Mouse (Mus musculus) urinary bladder, postnatal 14 days (tissue): ENCODE data around the gene Disp1.

ENCODE experiments used
- DNase-seq: peaks from one replicate; pipeline ENCODE4 v3.0.0; 2021; ENCODE audit warnings: low spot score

The Disp1 gene

DNA sequence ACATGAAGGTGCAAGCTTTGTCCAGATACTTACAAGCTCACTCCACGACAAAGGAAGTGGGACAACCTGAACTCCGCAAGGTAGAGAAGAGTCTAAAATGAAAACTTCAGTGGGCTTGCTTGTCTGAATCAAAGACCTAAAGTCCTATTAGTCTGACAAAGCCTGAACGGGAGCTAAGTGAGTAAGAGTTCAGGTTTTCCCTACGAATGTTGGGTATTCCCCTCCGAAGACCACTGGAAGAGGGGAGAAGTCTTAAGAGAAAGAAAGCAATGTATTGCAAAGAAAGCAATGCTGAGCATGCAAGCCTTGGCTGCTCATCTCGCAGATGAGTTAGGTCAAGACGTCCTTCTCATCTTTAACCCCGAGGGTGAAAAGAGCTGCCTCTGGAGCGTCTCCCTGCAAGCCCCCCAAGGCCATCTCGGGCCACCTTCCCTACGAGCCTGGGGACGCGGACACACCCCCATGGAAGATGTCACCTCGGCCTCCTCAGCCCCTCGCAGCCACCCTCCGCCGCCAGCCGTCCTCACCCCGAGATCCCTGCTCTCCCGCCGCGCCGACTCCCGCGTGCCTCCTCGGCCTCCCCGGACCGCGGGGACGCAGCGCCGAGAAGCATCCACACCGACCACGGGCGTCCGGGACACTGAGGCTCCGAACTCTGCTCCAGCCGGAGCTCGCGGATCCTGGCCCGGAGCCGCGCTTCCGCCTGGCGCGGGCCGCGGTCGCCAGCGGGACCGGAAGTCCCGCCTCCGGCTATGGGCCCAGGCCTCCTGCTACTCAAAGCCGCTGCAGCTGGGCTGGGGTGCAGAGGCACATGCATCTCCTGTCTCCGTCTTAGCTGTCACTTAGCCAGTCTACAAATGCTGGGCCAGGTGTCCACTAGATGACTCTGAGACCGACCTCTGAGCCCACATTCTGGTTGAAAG lies at the start of gene Disp1:
Disp1 (minus strand) TSS at position 727 of the 923 bp plus-strand sequence.
- DNase-seq, result peak; percentile 70

DNA sequence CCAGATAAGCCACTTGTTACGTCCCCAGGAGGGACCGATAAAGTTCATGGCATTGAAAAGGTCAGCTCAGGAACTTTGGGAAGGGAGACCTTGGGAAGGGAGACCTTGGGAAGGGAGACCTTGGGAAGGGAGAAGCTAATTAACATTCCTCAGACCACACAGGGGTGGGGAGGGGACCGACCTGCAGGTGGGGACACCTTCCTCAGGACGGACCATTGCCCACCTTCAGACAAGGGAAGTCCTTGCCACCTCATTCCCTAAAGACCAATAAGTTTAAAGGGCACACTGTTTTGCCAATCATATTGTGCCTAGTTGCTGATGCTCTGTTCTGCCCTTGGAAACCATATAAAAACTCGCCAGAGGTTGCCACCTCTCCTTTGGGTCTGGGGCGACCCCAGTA lies 46.3 kb upstream of the Disp1 start:
- no peak for DNase-seq

DNA sequence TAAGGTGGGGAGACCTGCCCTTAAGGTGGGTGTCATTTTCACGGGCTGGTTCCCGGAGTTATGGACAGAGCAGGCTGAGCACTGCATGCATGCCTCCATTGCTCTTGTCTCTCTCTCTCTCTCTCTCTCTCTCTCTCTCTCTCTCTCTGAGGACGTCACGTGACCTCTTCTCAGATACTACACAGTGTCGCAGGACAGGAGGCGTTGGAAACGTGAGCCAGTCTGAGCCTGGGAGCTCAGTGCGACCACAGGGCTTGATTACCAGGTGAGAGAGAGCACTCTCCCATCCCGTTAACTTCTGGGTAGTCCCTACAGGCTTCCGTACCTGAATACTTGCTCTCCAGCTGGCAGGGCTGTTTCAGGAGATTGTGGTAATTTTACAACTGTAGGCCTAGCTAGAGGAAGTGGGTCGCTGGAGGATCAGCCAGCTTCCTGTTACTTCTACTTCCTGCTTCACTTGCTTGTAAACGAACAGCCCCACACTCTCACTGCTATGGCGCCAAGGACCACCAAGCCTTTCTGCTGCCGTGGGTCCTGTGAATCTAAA lies 44.7 kb upstream of the Disp1 start:
- no peak for DNase-seq

GRCm38 (mm10) chr1:183264145-183265008 lies 43.1 kb upstream of the Disp1 start:
- DNase-seq, result no peak

- DNase-seq, result no peak
Observed at GRCm38 (mm10) chr1:183252574-183252973, 31.3 kb upstream of the Disp1 start.

GRCm38 (mm10) chr1:183251818-183252217 lies 30.5 kb upstream of the Disp1 start:
- DNase-seq, result no peak

- DNase-seq, result no peak
Observed at GRCm38 (mm10) chr1:183250612-183251011, 29.3 kb upstream of the Disp1 start.

GRCm38 (mm10) chr1:183248144-183248543 lies 26.8 kb upstream of the Disp1 start:
- DNase-seq, result no peak

GRCm38 (mm10) chr1:183243293-183243692 lies 22.0 kb upstream of the Disp1 start:
- no peak for DNase-seq

DNA sequence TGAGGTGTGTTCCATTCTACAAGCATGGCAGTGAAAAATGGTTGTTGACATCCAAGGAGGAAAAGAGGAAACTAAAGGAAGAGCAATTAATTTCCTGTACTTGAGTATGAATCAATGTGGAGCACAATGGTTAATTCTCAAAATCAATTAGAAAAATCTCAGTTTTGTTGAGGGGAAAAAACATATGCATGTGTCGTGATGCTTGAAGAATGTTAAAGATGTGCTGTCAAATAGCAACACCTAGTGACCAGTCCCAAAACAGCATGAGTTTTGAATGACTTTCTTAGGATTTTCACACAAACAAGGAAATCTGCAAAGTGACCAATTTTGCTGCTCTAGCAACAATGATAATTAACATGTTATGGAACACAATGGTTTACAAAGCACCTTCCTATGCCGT lies 16.6 kb upstream of the Disp1 start:
- no peak for DNase-seq

- DNase-seq, result no peak
Observed at GRCm38 (mm10) chr1:183236460-183236859, 15.1 kb upstream of the Disp1 start.

- DNase-seq, result no peak
Observed at GRCm38 (mm10) chr1:183233679-183234174, 12.4 kb upstream of the Disp1 start.

DNA sequence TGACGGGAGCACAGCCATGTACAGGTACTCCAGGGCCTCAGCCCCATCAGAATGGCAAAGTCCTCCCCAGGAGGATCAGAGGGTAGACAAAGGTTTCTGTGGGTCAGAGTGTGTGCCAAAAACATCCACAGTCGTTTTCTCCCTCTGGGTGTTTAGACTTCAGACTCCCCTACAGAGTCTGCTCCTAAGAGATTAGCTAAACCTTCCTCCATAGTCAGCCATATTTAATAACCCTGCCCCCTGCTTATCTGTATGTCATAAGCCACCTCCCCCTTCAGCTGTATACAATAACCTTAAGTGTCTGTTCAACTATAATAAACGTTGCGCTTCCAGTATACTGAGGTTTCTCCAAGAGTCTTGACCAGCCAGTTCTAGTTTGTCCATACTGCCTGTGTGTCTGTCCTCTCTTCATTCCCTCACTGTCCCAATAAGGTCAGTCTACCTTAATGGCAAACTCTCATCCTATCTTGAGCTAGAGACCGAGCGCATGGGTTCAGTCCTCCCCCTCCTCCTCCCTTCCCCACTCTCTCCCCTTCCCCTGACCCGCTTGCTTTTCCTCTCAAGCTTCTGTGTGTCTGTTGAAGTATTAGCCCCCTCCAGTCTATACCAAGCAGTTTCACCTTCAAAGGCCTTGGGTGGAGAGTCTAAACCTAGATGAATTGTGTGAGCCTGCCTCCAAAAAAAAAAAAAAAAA lies 11.8 kb upstream of the Disp1 start:
- DNase-seq, result no peak

DNA sequence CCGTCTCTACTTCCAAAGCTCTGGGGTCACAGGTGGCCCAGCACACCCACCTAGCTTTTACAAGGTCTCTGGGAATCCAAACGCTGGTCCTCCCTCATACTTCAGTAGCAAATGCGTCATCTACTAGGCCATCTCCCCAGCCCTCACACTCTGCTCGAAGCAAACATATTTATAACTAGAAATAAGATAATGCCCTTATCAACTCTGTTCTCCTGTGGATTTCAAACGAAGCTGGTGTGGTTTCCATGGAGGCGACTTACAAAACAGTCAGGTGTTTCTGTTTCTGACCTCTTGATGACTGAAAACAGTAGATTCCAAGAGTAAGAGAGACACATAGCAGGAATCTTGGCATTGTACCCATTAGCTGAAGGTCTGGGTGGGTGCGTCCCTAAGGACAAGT lies 6.1 kb upstream of the Disp1 start:
- no peak for DNase-seq

DNA sequence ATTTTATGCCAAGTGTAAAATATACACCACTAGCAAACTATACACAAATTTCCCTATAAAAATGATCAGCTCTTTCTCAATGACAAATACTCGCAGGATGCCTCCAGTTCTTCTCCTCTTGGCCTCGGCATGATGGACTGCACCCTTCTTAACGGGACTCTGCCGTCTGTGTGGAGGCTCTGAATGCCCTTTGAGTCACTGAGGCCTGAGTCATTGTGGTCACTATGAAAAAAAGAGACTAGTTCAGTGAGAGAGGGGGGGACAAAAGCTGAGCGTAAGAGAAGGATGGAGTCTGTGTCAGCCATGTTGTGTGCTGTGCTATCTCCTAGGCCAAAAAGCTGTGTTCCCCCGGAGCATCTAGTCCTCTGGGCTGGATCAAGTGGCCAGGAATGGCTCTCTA lies 2.3 kb downstream of the Disp1 start:
- DNase-seq, result no peak

DNA sequence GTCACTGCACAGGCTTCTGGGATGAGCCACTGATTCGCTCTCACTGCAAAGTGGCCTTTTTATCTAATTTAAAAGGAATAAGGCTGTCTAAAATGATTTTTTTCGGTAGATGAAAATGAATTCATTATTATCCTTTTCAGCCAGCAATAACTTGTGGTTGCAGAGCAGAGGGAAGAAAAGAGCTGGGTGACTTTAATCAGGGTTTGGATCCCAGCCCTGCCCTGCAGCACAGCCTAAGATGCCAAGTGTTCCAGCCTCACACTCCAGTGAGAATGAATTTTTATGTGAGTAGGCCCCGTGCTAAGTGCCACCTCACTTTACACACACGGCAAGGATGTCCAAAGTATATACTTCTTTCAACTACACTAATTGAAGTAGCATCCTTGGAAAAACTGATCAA lies 4.6 kb downstream of the Disp1 start:
- no peak for DNase-seq

- DNase-seq, result no peak
Observed at GRCm38 (mm10) chr1:183215706-183216105, 5.6 kb downstream of the Disp1 start.

DNA sequence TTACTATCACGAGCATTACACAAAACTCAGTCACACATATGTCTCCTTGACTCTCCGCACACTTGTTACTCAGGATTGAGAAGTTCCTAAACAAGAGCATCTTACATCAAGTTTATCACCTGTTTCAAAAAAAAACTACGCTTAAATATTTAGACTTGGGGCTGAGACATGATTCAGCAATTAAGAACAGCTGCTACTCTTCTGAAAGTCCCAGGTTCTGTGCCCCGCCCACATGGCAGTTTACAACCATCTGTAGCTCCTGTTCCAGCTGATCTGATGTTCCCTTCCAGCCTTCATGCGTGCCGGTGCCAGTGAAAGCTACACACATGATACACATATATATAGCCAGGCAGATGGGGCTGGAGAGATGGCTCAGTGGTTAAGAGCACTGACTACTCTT lies 7.5 kb downstream of the Disp1 start:
- no peak for DNase-seq

- DNase-seq, result no peak
Observed at GRCm38 (mm10) chr1:183212757-183213211, 8.5 kb downstream of the Disp1 start.

DNA sequence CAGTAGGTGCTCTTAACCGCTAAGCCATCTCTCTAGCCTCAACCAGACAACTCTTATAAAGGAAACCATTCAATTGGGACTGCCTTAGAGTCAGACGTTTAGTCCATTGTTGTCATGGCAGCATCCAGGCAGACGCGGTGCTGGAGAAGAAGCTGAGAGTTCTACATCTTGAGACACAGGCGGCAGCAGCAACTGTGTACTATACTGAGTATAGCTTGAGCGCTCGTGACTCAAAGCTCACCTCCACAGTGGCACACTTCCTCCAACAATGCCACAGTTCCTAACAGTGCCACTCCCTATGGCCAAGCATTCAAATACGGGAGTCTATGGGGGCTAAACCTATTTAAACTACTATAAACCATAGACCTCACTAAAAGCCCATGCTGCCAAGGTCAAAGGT lies 11.2 kb downstream of the Disp1 start:
- no peak for DNase-seq

GRCm38 (mm10) chr1:183207623-183208022 lies 13.7 kb downstream of the Disp1 start:
- DNase-seq, result no peak

DNA sequence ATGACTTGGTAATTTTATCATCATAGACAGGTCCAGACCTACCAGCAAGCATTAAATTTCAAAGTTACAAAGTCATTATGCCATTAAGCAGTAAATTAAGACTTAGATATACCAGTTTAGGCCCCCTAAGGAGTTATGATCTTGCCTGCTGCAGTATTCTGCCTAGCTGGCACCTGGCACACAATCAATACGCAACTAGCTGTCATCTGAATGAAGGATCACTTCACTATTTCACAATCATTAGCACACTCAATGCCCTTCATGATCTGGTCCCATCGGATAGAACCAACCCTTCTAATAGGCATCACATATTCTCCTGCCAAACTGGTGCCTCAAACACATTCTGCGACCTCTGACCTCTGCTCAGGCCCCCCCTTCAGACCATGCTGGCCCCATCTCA lies 14.2 kb downstream of the Disp1 start:
- no peak for DNase-seq
